Mouse (Mus musculus): ENCODE data around the gene Stk32c. TPM values are rescaled to one million over a fixed set of nuclear protein-coding genes. Genes with fewer than 3 reads are reported as not detected.

Gene Stk32c
- polyA plus RNA-seq, 1 experiment from 2014 or later: 0.12 TPM

DNA sequence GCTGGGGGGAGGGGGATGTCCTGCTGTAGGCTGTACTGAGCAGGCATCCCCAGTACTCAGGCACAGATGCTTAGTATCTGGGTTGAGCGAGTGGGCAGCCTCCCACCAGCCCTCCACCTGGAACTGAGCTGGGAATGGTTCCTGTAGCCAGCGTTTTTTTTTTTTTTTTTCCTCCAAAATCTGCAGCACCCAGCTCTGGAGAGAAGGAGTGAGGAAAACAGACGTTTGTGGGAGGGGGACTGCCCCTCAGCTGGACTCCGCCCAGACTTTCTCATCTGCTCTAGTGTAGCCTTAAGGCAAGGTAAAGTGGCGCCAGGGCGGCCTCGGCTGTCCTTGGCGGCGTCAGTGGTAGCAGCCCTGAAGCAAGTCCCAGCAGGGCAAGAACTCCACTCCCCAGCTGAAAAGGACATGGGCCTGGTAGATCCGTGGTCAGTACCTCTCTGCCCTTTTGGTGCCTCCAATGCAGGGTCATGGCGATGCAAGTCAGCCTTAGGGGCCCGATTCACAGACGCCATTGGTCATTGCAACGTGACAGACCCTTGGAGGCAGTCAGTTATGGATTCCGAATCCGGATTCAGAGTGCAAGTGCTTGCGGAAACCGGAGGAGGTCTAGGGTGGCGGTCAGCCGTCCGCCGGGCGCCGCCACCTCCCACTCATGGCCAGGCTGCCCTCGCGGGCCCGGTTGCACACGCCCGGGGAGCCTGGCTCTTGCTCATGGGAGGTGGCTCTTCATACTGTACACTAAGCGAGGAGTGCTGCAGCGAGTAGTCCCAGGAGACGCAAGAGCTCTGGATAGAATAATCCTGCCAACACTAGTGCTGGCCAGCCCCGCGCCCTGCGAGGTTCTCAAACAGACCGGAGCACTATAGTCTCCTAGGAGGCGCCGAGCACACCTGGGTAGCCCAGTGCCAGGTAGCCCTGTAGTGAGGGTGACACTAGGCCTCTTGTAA lies 34.1 kb upstream of the Stk32c start:
- 2% methylated on average over 38 of the region's 38 CpGs for WGBS
- H3K9me3 ChIP-seq: no peaks in the 10 kb centered on the region
- peak overlapping the region; percentile 80 for H3K4me3 ChIP-seq
- H3K4me1 ChIP-seq: peaks cover 63% of the 10 kb centered on the region
- peaks cover 63% of the 10 kb centered on the region for H3K27me3 ChIP-seq (replicated peaks; ENCODE audit: low read depth, poor library complexity, severe bottlenecking)
- H3K27ac ChIP-seq (replicated peaks): peak overlapping the region; percentile 92
- DNase-seq (ENCODE audit: low spot score): peak; percentile 68
- H3K36me3 ChIP-seq (replicated peaks): no peaks in the 10 kb centered on the region

DNA sequence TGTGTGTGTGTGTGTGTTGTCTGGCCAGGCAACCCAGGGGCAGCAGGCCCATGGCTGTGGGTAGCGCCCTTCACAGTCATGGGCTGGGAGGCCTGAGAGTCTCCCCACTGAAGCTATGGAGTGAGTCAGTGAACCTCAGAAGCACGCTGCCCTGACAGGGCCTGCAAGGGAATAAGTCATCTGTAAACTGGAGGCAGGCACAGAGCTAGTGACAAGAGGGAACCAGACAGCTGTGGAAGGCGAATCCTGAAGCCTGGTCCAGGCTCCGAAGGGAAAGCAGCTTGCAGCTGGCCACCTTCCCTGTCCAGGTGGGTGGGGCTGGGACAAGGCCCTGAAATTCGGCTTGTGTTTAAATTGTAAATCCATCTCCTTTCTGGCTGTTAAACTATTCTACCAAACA lies 33.0 kb upstream of the Stk32c start:
- 71% methylated on average over 5 of the region's 5 CpGs for WGBS
- no peak overlapping the region for H3K4me3 ChIP-seq
- H3K4me1 ChIP-seq: peaks cover 53% of the 10 kb centered on the region
- DNase-seq (ENCODE audit: low spot score): no peak
- no peaks in the 10 kb centered on the region for H3K9me3 ChIP-seq
- H3K27me3 ChIP-seq (replicated peaks; ENCODE audit: low read depth, poor library complexity, severe bottlenecking): peaks cover 55% of the 10 kb centered on the region
- no peak overlapping the region for H3K27ac ChIP-seq (replicated peaks)
- no peaks in the 10 kb centered on the region for H3K36me3 ChIP-seq (replicated peaks)

DNA sequence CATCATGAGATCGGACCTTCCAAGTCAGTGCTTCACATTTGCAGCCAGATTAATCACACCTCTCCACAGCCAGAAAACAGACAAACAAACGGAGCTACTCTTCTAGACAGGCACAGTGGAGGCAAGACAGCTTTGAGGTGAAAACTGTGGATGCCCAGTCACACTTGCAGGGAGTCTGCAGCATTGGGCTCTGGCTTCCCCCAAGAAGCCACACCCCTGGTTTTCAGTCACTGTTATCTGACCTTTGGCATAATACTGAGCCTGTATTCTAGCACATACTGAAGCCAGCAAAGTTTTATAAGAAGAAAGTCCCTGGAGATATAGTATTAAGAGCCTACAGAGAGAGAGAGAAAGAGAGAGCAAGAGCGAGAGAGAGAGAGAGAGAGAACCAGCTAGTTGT lies 26.3 kb upstream of the Stk32c start:
- H3K36me3 ChIP-seq (replicated peaks): no peaks in the 10 kb centered on the region
- DNase-seq (ENCODE audit: low spot score): no peak
- H3K27ac ChIP-seq (replicated peaks): no peak overlapping the region
- WGBS: 79% methylated on average over 3 of the region's 3 CpGs
- H3K9me3 ChIP-seq: no peaks in the 10 kb centered on the region
- peaks cover 21% of the 10 kb centered on the region for H3K4me1 ChIP-seq
- peaks cover 19% of the 10 kb centered on the region; the same call in 1 of the 2 replicates for H3K27me3 ChIP-seq (replicated peaks; ENCODE audit: low read depth, poor library complexity, severe bottlenecking)
- H3K4me3 ChIP-seq: no peak overlapping the region

DNA sequence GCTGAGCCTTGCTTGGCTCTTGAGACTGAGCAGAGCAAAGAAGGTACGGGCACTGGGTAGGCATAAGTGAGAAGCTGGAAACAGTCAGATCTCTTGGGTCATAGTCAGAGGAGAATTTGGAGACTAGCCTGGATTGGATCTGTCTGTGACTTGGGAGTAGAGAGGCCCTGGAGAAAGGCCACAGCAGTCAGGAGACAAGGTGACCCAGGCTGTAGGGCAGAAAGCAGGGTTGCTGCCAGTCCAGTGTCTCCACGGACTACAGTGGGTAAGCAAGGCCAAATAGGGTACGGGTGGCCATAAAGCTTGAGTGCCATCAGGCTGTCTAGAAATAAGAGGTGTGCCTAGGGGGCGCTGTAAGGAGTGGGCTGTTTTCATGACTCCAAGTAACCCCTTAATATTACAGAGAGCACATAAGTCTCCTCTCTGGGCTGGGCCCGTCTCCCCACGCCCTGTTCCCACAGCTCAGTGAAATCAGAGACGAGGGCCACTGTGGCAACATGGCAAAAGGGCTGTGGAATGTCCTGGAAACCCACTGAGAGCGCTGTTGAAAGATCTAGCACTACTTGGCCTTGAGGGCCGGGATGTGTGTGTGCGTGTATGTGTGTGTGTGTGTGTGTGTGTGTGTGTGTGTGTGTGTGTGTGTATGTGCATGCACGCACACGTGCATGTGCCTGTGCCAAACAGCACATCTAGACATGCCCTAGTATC lies 22.7 kb upstream of the Stk32c start:
- WGBS: 80% methylated on average over 12 of the region's 12 CpGs
- no peak overlapping the region for H3K27ac ChIP-seq (replicated peaks)
- DNase-seq (ENCODE audit: low spot score): no peak
- no peak overlapping the region for H3K4me3 ChIP-seq
- H3K9me3 ChIP-seq: no peaks in the 10 kb centered on the region
- peaks cover 19% of the 10 kb centered on the region; the same call in 1 of the 2 replicates for H3K27me3 ChIP-seq (replicated peaks; ENCODE audit: low read depth, poor library complexity, severe bottlenecking)
- peaks cover 26% of the 10 kb centered on the region for H3K4me1 ChIP-seq
- no peaks in the 10 kb centered on the region for H3K36me3 ChIP-seq (replicated peaks)

DNA sequence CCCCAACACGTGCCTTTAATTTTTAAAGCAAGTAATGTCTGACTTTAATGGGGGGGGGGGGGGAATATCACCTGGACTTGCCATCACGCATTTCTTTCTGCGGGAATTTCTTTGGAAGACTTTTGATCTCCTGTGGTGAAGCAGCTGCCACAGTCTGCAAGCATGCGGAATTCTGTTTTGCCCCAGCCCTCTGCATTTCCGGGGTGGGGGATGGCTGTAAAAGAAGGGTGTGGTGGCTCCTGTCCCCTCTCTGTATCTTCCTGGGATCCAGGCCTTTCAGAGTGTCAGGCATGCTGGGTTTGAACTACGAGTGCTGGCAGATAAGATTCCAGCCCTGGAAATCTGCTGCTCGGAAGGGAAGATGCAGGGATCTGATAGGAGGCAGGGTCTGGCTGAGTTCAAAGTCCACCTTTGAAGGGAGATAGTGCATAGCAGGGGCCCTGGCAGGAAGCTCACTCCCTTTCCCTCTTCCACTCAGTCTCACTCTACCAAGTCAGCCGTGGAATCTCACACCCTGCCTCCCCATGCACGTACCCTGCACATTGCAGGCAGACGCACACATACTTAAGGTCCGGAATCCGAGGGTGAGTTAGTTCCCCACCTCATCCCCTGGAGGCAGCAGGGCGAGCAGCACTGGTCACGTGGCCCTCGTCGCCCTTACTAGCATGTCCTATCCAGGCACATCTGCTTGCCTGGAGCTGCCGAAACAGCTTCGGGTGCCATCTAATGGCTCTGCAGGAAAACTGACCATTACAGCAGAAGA lies 21.5 kb upstream of the Stk32c start:
- H3K4me3 ChIP-seq: peak overlapping the region; percentile 25; the same call in 1 of the 2 replicates
- no peaks in the 10 kb centered on the region for H3K9me3 ChIP-seq
- peak; percentile 76 for DNase-seq (ENCODE audit: low spot score)
- H3K4me1 ChIP-seq: peaks cover 26% of the 10 kb centered on the region
- H3K36me3 ChIP-seq (replicated peaks): no peaks in the 10 kb centered on the region
- whole genome bisulfite sequencing: 7% methylated on average over 18 of the region's 18 CpGs
- peaks cover 19% of the 10 kb centered on the region; the same call in 1 of the 2 replicates for H3K27me3 ChIP-seq (replicated peaks; ENCODE audit: low read depth, poor library complexity, severe bottlenecking)
- peak overlapping the region; percentile 31 for H3K27ac ChIP-seq (replicated peaks)

DNA sequence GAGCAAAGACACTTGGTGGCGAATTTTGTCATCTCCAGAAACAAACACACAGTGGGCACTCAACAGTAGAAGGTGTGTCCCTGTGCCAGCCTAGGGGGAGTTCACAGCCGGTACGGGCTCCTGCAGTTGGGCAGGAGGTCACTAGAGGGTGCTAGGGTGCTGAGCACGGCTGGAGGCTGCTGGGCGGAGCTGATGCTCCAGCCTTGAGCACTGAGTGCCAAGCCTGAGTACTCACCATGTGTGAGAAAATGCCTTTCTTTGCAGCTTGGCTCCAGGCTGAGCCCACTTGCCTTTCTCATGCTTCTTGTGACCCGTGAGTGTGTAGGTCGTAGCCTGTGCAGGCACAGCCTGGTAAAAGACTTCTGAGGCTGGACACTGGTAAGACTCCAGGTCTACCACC lies 20.6 kb upstream of the Stk32c start:
- Histone ChIP-seq H3K4me1 (peaks cover 26% of the 10 kb centered on the region), H3K27ac (replicated peaks) (peak overlapping the region; percentile 70), H3K9me3 (no peaks in the 10 kb centered on the region), H3K4me3 (no peak overlapping the region), H3K27me3 (replicated peaks; ENCODE audit: low read depth, poor library complexity, severe bottlenecking) (peaks cover 19% of the 10 kb centered on the region; the same call in 1 of the 2 replicates), H3K36me3 (replicated peaks) (no peaks in the 10 kb centered on the region)
- DNase-seq (ENCODE audit: low spot score): peak; percentile 87
- under 1% methylated on average over 7 of the region's 7 CpGs for WGBS

DNA sequence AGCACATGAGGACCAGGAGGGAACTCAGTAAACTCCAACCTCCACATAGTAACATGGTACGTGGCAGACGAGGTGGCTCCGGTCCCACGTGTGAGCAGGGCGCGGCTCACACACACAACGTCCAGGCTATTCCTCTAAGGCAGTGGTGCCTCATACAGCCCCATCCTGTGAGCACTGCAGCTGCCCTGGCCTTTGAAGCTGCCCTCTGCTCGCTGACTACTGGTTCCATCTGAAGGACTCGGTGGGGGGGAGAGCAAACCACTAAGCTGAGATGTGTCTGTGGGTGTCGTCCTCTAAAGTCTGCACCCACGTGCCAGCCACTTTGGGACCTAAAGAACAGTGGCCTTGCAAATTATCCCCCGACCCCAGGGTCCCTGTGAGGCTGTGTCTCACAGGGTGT lies 17.1 kb upstream of the Stk32c start:
- Histone ChIP-seq H3K9me3 (no peaks in the 10 kb centered on the region), H3K36me3 (replicated peaks) (no peaks in the 10 kb centered on the region), H3K4me3 (no peak overlapping the region), H3K27ac (replicated peaks) (no peak overlapping the region), H3K27me3 (replicated peaks; ENCODE audit: low read depth, poor library complexity, severe bottlenecking) (peaks cover 6% of the 10 kb centered on the region; the same call in 1 of the 2 replicates), H3K4me1 (peaks cover 19% of the 10 kb centered on the region)
- WGBS: 77% methylated on average over 12 of the region's 12 CpGs
- no peak for DNase-seq (ENCODE audit: low spot score)

DNA sequence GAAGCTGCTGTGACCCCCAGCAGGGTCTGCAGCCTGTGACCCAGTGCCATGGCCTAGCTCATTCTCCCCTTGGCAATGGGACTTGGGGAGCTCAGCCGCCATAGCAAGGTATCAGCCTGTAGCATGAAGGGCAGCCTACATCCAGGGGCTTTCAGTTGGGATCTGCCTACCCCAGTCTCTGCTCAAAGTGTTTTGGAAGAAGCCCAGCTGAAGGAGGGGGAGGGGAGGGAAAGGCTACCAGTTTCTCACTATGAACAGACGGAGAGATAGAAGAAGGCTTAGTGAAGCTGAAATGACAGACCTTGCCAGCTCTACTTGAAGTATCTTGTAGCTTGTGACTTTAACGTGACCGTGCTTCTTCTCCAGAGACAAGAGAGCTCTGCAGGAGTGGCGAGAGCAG lies 16.7 kb upstream of the Stk32c start:
- Histone ChIP-seq H3K4me1 (peaks cover 17% of the 10 kb centered on the region), H3K27me3 (replicated peaks; ENCODE audit: low read depth, poor library complexity, severe bottlenecking) (0 out of 2 replicates have a peak, but pooled peaks cover 2% of the 10 kb centered on the region), H3K9me3 (no peaks in the 10 kb centered on the region), H3K36me3 (replicated peaks) (no peaks in the 10 kb centered on the region), H3K27ac (replicated peaks) (no peak overlapping the region), H3K4me3 (no peak overlapping the region)
- 80% methylated on average over 5 of the region's 5 CpGs for WGBS
- DNase-seq (ENCODE audit: low spot score): no peak

DNA sequence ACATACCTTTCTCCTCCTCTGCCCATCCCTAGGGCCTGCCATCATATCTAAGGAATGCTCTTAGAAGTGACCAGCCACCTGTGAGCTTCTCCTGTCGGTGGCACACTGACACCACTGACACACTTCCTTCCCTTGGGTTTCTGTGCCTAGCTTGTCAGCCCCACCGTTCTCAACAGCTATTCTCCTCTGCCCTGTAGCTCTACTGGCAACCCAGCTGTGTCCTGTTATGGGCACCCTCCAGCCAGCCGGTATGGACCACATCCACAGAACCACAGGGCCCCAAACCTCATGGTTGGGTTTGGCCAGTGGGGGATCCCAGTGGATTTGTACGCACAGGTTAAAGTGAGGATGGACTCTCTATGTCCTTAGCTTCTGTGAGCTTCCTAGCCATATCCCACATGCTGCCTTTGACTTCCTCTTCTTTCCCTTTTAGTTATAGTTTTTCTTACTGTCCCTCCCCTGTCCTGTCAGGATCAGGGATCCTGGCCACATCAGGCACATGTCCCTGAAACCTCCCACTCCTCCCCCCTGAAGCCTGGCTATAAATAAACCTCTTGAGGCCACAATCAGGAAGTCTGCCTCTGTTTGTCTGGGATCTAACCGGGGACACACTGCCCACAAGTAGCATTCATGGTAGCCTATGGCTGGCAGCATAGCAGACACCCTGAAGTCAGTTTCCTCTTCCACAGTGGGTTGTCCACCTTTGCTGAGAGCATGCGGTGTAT lies 15.5 kb upstream of the Stk32c start:
- Histone ChIP-seq H3K27me3 (replicated peaks; ENCODE audit: low read depth, poor library complexity, severe bottlenecking) (no peaks in the 10 kb centered on the region), H3K4me1 (peaks cover 12% of the 10 kb centered on the region), H3K27ac (replicated peaks) (0 out of 2 replicates have a peak overlapping the region, but pooled peaks have one; percentile 30), H3K36me3 (replicated peaks) (no peaks in the 10 kb centered on the region), H3K4me3 (no peak overlapping the region), H3K9me3 (no peaks in the 10 kb centered on the region)
- DNase-seq (ENCODE audit: low spot score): no peak
- WGBS: 84% methylated on average over 6 of the region's 6 CpGs

DNA sequence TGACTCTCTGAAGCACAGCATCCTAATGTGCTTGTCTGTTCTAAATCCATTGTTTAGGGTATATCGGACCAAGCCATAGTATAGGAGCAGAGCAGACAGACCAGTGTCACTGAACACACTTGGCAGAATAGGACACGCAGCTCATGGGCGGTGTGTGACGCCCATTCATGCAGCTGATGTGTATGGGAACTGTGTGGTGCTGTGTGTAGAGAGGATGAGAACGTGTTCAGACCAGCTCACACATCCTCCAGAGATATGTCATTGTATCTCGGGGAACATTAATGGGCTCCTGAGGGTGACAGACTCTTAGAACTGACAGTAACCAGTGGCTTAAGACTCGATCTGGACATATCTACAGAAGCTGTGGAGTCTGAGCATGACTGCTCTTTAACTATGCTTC lies 13.3 kb upstream of the Stk32c start:
- WGBS: 87% methylated on average over 7 of the region's 7 CpGs
- Histone ChIP-seq H3K9me3 (no peaks in the 10 kb centered on the region), H3K27me3 (replicated peaks; ENCODE audit: low read depth, poor library complexity, severe bottlenecking) (no peaks in the 10 kb centered on the region), H3K27ac (replicated peaks) (no peak overlapping the region), H3K4me3 (no peak overlapping the region), H3K4me1 (peaks cover 10% of the 10 kb centered on the region; the same call in 1 of the 2 replicates), H3K36me3 (replicated peaks) (no peaks in the 10 kb centered on the region)
- DNase-seq (ENCODE audit: low spot score): no peak

DNA sequence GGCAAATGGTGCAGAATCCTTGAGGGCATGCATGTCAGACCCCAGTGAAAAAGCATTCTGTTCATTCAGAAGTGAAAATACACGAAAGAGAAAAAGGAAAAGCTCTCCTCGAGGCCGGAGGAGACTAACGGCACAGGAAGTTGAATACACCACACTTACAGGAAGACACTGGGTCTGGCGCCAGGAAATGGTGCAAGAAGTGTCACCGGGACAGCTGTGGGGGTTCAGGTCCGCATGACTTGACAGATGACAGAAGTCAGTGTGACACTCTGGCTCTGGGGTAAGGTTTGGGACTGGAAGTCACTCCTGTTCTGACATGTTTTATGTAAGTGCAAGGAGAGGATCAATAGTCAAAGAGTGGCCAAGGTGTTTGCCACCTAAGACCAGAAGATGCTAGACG lies 11.6 kb upstream of the Stk32c start:
- no peak for DNase-seq (ENCODE audit: low spot score)
- no peak overlapping the region for H3K4me3 ChIP-seq
- H3K27ac ChIP-seq (replicated peaks): no peak overlapping the region
- no peaks in the 10 kb centered on the region for H3K9me3 ChIP-seq
- no peaks in the 10 kb centered on the region for H3K36me3 ChIP-seq (replicated peaks)
- 69% methylated on average over 8 of the region's 8 CpGs for WGBS
- peaks cover 10% of the 10 kb centered on the region; the same call in 1 of the 2 replicates for H3K4me1 ChIP-seq
- no peaks in the 10 kb centered on the region for H3K27me3 ChIP-seq (replicated peaks; ENCODE audit: low read depth, poor library complexity, severe bottlenecking)

Measured in embryonic facial prominence, embryonic 10.5 days (tissue).